Mouse (Mus musculus): ENCODE data around the gene Traf3. TPM values are rescaled to one million over a fixed set of nuclear protein-coding genes. Genes with fewer than 3 reads are reported as not detected.

Traf3 gene
- total RNA-seq, 2 experiments from 2014 or later, result 16.8 to 17.3 TPM

GRCm38 (mm10) chr12:111153946-111154345 lies 12.2 kb upstream of the Traf3 start:
- DNase-seq, result no peak

- DNase-seq, result no peak
Observed at GRCm38 (mm10) chr12:111154641-111155040, 11.5 kb upstream of the Traf3 start.

- no peak for DNase-seq
Observed at GRCm38 (mm10) chr12:111155756-111156155, 10.4 kb upstream of the Traf3 start.

GRCm38 (mm10) chr12:111159659-111160428 lies 6.3 kb upstream of the Traf3 start:
- no peak for DNase-seq

- DNase-seq, result no peak
Observed at GRCm38 (mm10) chr12:111160871-111161270, 5.3 kb upstream of the Traf3 start.

- no peak for DNase-seq
Observed at GRCm38 (mm10) chr12:111161943-111162311, 4.2 kb upstream of the Traf3 start.

GRCm38 (mm10) chr12:111162312-111163061 lies 3.7 kb upstream of the Traf3 start:
- peak; percentile 45 for DNase-seq

GRCm38 (mm10) chr12:111164310-111164751 lies 1.8 kb upstream of the Traf3 start:
- DNase-seq, result peak; percentile 92

- DNase-seq, result peak; percentile 51
Observed at GRCm38 (mm10) chr12:111165146-111165812, 891 bp upstream of the Traf3 start.

- DNase-seq, result peak; percentile 33
Observed at GRCm38 (mm10) chr12:111166681-111167289, 615 bp downstream of the Traf3 start.

GRCm38 (mm10) chr12:111168891-111169290 lies 2.7 kb downstream of the Traf3 start:
- no peak for DNase-seq

GRCm38 (mm10) chr12:111178772-111179171 lies 12.6 kb downstream of the Traf3 start:
- DNase-seq, result no peak

GRCm38 (mm10) chr12:111181848-111182247 lies 15.7 kb downstream of the Traf3 start:
- no peak for DNase-seq

GRCm38 (mm10) chr12:111182378-111182777 lies 16.2 kb downstream of the Traf3 start:
- DNase-seq, result no peak

GRCm38 (mm10) chr12:111184476-111184875 lies 18.3 kb downstream of the Traf3 start, which contains the start of gene 4930595D18Rik:
4930595D18Rik (minus strand) TSS chr12:111184491.
- DNase-seq, result no peak

- no peak for DNase-seq
Observed at GRCm38 (mm10) chr12:111186986-111187385, 20.8 kb downstream of the Traf3 start.

- DNase-seq, result no peak
Observed at GRCm38 (mm10) chr12:111188295-111188694, 22.1 kb downstream of the Traf3 start.

GRCm38 (mm10) chr12:111190355-111190754 lies 24.2 kb downstream of the Traf3 start:
- no peak for DNase-seq

- no peak for DNase-seq
Observed at GRCm38 (mm10) chr12:111190891-111191290, 24.7 kb downstream of the Traf3 start.

GRCm38 (mm10) chr12:111192777-111193176 lies 26.6 kb downstream of the Traf3 start:
- no peak for DNase-seq

- no peak for DNase-seq
Observed at GRCm38 (mm10) chr12:111193331-111193730, 27.2 kb downstream of the Traf3 start.

GRCm38 (mm10) chr12:111196548-111196947 lies 30.4 kb downstream of the Traf3 start:
- DNase-seq, result no peak

- DNase-seq, result no peak
Observed at GRCm38 (mm10) chr12:111203076-111203475, 36.9 kb downstream of the Traf3 start.

All from heart, postnatal 4 days (tissue).